Mouse (Mus musculus) megakaryocyte, embryonic 14.5 days (primary cell): Measurements from ENCODE around the gene Chmp6. TPM values are rescaled to one million over a fixed set of nuclear protein-coding genes. Genes with fewer than 3 reads are reported as not detected.

Source experiments
- H3K27me3 ChIP-seq: replicated peaks from 2 replicates; pipeline ENCODE3; 2012; ENCODE audit warnings: inconsistent platforms
- H3K36me3 ChIP-seq: replicated peaks from 2 replicates; pipeline ENCODE3; 2012; ENCODE audit warnings: low read length, inconsistent platforms, mixed read lengths
- H3K4me1 ChIP-seq: 2 replicates; pipeline ENCODE4 v1.6.1; 2012; ENCODE audit warnings: inconsistent platforms
- H3K4me3 ChIP-seq: replicated peaks from 2 replicates; pipeline ENCODE3; 2012; ENCODE audit warnings: moderate library complexity, mild to moderate bottlenecking, inconsistent platforms
- H3K9me3 ChIP-seq: 2 replicates; pipeline ENCODE4 v1.6.1; 2012; ENCODE audit warnings: inconsistent platforms
- FLI1 ChIP-seq: IDR thresholded peaks from 2 replicates; pipeline ENCODE4 v1.6.1; 2012; ENCODE audit warnings: low read length, inconsistent platforms, mixed read lengths
- GATA1 ChIP-seq: IDR thresholded peaks from 3 replicates; pipeline ENCODE4 v1.6.1; 2012; ENCODE audit warnings: mixed read lengths, low read length, inconsistent platforms, borderline replicate concordance
- polyA plus RNA-seq: library from polyadenylated mRNA; stranded (reverse); fragments of >175 nt; gene quantifications from 2 replicates; pipeline ENCODE4 v1.2.3, GENCODE M21; 2012; ENCODE audit warnings: low replicate concordance; ENCODE audit not compliant: insufficient read depth

Gene Chmp6
- polyA plus RNA-seq, 1 experiment = 62.5 TPM

- peaks cover 8% of the 10 kb centered on the region for H3K9me3 ChIP-seq
- peaks cover 81% of the 10 kb centered on the region for H3K4me1 ChIP-seq
- TF ChIP-seq GATA1 (no peak), FLI1 (no peak)
- H3K4me3 ChIP-seq = no peak overlapping the region
- H3K27me3 ChIP-seq = no peaks in the 10 kb centered on the region
- peaks cover 72% of the 10 kb centered on the region for H3K36me3 ChIP-seq
These were observed 6.2 kb downstream of the Chmp6 start for GRCm38 (mm10) chr11:119919432-119919831.

GRCm38 (mm10) chr11:119919897-119920296 is 6.7 kb downstream of the Chmp6 start:
- Histone ChIP-seq H3K36me3 (peaks cover 72% of the 10 kb centered on the region), H3K4me3 (no peak overlapping the region)

GRCm38 (mm10) chr11:119920668-119921067 is 7.4 kb downstream of the Chmp6 start:
- peaks cover 65% of the 10 kb centered on the region for H3K36me3 ChIP-seq
- TF ChIP-seq FLI1 (no peak), GATA1 (no peak)
- peaks cover 81% of the 10 kb centered on the region for H3K4me1 ChIP-seq
- no peaks in the 10 kb centered on the region for H3K27me3 ChIP-seq
- H3K4me3 ChIP-seq = no peak overlapping the region
- peaks cover 8% of the 10 kb centered on the region for H3K9me3 ChIP-seq

More at GRCm38 (mm10) chr11:119919897-119920296, 6.7 kb downstream of the Chmp6 start:
- peaks cover 8% of the 10 kb centered on the region for H3K9me3 ChIP-seq
- no peak for TF ChIP-seq GATA1
- TF ChIP-seq FLI1 = no peak
- H3K27me3 ChIP-seq = no peaks in the 10 kb centered on the region
- peaks cover 81% of the 10 kb centered on the region for H3K4me1 ChIP-seq

GRCm38 (mm10) chr11:119925176-119925575 is 11.9 kb downstream of the Chmp6 start:
- peak overlapping the region; percentile 68 for H3K4me3 ChIP-seq
- no peak for TF ChIP-seq GATA1
- no peak for TF ChIP-seq FLI1

GRCm38 (mm10) chr11:119926762-119927161 is 13.5 kb downstream of the Chmp6 start:
- Histone ChIP-seq H3K36me3 (peaks cover 15% of the 10 kb centered on the region), H3K4me3 (no peak overlapping the region), H3K27me3 (no peaks in the 10 kb centered on the region), H3K4me1 (peaks cover 89% of the 10 kb centered on the region), H3K9me3 (peaks cover 13% of the 10 kb centered on the region)
- TF ChIP-seq GATA1 (no peak), FLI1 (no peak)

More at GRCm38 (mm10) chr11:119925176-119925575, 11.9 kb downstream of the Chmp6 start:
- peaks cover 87% of the 10 kb centered on the region for H3K4me1 ChIP-seq
- H3K36me3 ChIP-seq = peaks cover 20% of the 10 kb centered on the region
- peaks cover 8% of the 10 kb centered on the region for H3K9me3 ChIP-seq
- H3K27me3 ChIP-seq = no peaks in the 10 kb centered on the region

DNA sequence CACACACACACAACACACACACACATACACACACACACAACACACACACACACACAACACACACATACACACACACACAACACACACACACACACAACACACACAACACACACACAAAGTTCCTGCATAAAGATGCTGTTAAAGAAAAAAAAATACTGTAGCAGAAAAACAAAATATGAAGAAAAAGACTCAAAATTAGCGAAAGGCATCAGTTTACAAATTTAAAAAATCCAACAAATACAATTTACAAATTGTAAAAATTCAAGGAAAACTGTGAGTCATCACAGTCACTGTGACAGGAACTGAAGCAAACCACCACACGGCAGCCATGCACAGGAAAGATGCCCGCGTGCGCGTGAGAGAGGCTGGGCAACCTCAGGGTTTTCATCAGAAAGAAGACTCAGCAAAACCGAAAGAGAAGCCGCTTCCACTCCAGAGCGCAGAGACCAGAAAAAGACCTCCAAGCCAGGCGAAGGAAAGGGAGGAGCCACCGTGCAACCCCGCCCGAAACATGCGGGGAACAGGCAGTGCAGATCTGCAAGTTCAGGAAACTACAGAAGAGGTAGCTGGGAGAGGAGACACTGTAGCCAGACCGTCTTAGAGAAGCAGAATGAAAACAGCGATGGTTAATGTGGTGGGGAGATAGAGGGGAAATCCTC is 14.9 kb downstream of the Chmp6 start:
- TF ChIP-seq FLI1 (no peak), GATA1 (no peak)
- no peaks in the 10 kb centered on the region for H3K27me3 ChIP-seq

GRCm38 (mm10) chr11:119929603-119930265 is 16.5 kb downstream of the Chmp6 start:
- no peak for TF ChIP-seq GATA1
- TF ChIP-seq FLI1 = no peak
- Histone ChIP-seq H3K36me3 (peaks cover 15% of the 10 kb centered on the region), H3K4me1 (peaks cover 92% of the 10 kb centered on the region), H3K27me3 (peaks cover 6% of the 10 kb centered on the region), H3K4me3 (peak overlapping the region; percentile 62), H3K9me3 (peaks cover 5% of the 10 kb centered on the region)

More for the DNA sequence above, 14.9 kb downstream of the Chmp6 start:
- H3K36me3 ChIP-seq = peaks cover 5% of the 10 kb centered on the region
- H3K9me3 ChIP-seq = peaks cover 5% of the 10 kb centered on the region
- peaks cover 92% of the 10 kb centered on the region for H3K4me1 ChIP-seq
- H3K4me3 ChIP-seq = peak overlapping the region; percentile 90

- Histone ChIP-seq H3K9me3 (peaks cover 5% of the 10 kb centered on the region), H3K27me3 (peaks cover 7% of the 10 kb centered on the region), H3K4me1 (peaks cover 92% of the 10 kb centered on the region), H3K4me3 (no peak overlapping the region), H3K36me3 (peaks cover 30% of the 10 kb centered on the region)
- TF ChIP-seq GATA1 (no peak), FLI1 (no peak)
These were observed 18.6 kb downstream of the Chmp6 start for GRCm38 (mm10) chr11:119931809-119932208.

GRCm38 (mm10) chr11:119933142-119933541 is 19.9 kb downstream of the Chmp6 start:
- Histone ChIP-seq H3K4me3 (no peak overlapping the region), H3K4me1 (peaks cover 94% of the 10 kb centered on the region), H3K27me3 (peaks cover 8% of the 10 kb centered on the region), H3K9me3 (peaks cover 5% of the 10 kb centered on the region), H3K36me3 (peaks cover 30% of the 10 kb centered on the region)
- TF ChIP-seq GATA1 = no peak
- no peak for TF ChIP-seq FLI1

DNA sequence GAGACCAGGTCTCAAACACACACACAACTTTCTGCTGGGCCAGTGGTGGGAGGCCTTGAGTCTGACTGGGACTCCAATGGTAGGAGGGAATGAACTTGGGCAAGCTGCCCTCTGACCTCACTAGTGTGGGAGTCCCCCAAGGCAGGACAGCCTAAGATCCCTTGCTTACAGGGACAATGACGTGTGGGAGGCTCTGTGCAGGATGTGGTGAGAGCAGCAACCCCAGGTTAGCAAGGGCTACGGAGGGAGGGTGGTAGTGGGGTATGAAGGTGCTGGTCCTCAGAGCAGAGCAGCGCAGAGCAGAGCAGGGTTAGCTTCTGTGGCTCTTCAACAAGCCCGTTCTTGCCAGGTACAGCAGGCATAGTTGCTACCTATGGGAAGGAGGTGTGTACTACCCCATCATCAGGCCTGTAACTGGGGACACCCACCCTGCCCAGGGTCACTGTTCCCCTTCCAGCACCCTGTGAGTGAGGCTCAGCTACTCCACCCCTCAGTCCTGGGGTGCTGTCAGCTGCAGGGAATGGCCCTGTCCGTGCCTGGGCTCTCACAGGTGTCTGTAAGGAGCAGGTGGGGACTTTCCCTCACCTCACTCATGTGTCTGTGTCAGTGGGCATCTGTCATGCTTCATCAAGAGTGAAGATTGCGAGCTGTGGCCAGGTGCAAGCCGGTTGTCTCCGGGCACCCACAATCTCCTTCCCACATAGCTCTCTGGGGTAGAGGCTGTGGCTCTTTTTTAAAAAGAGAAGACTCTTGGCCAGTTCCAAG is 20.8 kb downstream of the Chmp6 start:
- H3K4me1 ChIP-seq = peaks cover 94% of the 10 kb centered on the region
- peaks cover 5% of the 10 kb centered on the region for H3K9me3 ChIP-seq
- TF ChIP-seq GATA1 (no peak), FLI1 (no peak)
- peaks cover 12% of the 10 kb centered on the region for H3K27me3 ChIP-seq
- peaks cover 35% of the 10 kb centered on the region for H3K36me3 ChIP-seq
- peak overlapping the region; percentile 64 for H3K4me3 ChIP-seq
